Mouse (Mus musculus): ENCODE results near the gene Trim7. TPM values are rescaled to one million over a fixed set of nuclear protein-coding genes. Genes with fewer than 3 reads are reported as not detected.
"Not testable (repeated sequence)": the region's sequence is repeated elsewhere in the genome, so short reads cannot be mapped to it uniquely, and the experiment has no call there.

The Trim7 gene
- total RNA-seq, 2 experiments from 2014 or later = 9.5 to 14.2 TPM

- DNase-seq (ENCODE audit: low spot score in 2 of 2) = not testable (repeated sequence)
Measured at GRCm38 (mm10) chr11:48875343-48875837, 49.5 kb downstream of the Trim7 start.

GRCm38 (mm10) chr11:48876680-48877079, 50.7 kb downstream of the Trim7 start:
- DNase-seq (ENCODE audit: low spot score in 2 of 2) = no peak

DNA sequence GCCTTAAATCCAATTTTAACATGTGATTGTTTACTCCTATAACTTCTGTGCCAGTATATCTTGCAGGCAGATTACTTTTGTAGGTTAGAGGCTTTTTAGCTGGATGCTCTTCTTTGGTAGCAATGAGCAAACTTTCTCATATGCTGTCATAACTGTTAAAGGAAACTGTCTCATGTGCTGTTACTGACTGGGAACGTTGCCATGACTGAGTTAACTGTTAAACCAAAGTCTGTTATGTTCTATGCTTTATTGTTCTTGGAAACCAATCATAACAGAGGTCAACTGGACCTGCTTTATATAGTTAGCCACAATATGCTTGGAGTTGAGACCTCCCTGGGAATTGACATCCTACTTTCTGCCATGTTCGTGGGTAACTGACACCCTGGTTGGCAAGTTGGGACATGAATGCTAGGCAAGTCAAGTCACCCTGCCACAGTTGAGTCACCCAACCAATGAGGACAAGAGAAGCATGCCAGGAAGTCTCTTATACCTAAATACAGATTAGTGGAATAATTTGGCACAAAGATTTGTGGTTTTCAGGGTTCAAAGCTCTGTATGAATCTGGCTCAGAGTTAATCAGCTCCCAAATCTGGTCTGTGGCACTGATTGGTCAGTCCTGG, 73.0 kb downstream of the Trim7 start:
- DNase-seq (ENCODE audit: low spot score in 2 of 2) = no peak

- not testable (repeated sequence) for DNase-seq (ENCODE audit: low spot score in 2 of 2)
Measured at GRCm38 (mm10) chr11:48900654-48901566, 75.0 kb downstream of the Trim7 start.

GRCm38 (mm10) chr11:48901567-48901930, 75.6 kb downstream of the Trim7 start:
- not testable (repeated sequence) for DNase-seq (ENCODE audit: low spot score in 2 of 2)

Other genes starting within 250 kb of the Trim7 start
- gene Rack1, start 25.8 kb upstream of the Trim7 start, total RNA-seq (2021) = 100 to 1,000 TPM; 940 to 975 TPM
- 10 to 100 TPM; 62.4 to 69.7 TPM for gene Trim41, start 8.8 kb upstream of the Trim7 start, total RNA-seq (2021)
- gene Gm12184, start 515 bp downstream of the Trim7 start, total RNA-seq (2021) = 1 to 10 TPM; 5.3 to 5.4 TPM
- 10 to 100 TPM; 17.3 to 20.1 TPM for gene Irgm1, start 45.5 kb downstream of the Trim7 start, total RNA-seq (2021)
- gene Gm5431, start 76.1 kb downstream of the Trim7 start, total RNA-seq (2021) = under 1 TPM; 0.73 to 0.96 TPM
- 1 to 10 TPM; 8.2 to 9.1 TPM for gene Psme2b, start 120.0 kb downstream of the Trim7 start, total RNA-seq (2021)
- gene Olfr56, start 152.7 kb downstream of the Trim7 start, total RNA-seq (2021) = under 1 TPM; 0.14 to 0.28 TPM
- 1 to 10 TPM; 1.5 to 1.6 TPM for gene 9930111J21Rik1, start 153.3 kb downstream of the Trim7 start, total RNA-seq (2021)
- gene Gm12185, start 166.1 kb downstream of the Trim7 start, total RNA-seq (2021) = 1 to 10 TPM in 1 of 2 experiments, under 1 TPM in 1; 0.87 to 2.5 TPM
- gene Tgtp1, start 168.0 kb downstream of the Trim7 start, total RNA-seq (2021) = 1 to 10 TPM; 1.9 to 4.2 TPM
- gene 9930111J21Rik2, start 225.1 kb downstream of the Trim7 start, total RNA-seq (2021) = 1 to 10 TPM; 1.6 to 2.8 TPM
- gene Tgtp2, start 238.1 kb downstream of the Trim7 start, total RNA-seq (2021) = 1 to 10 TPM in 1 of 2 experiments, not detected in 1; 1.2 TPM